Mouse (Mus musculus) CH12F3 (cell line): Measurements from ENCODE around the gene Otop1.

Source experiments
- in situ Hi-C: fragments of 300-500 bp; cut with MboI; formaldehyde crosslinking; loops from 2 replicates; pipeline ENCODE4 v1.14.3; 2020; ENCODE audit warnings: low sequenced_read_pairs

Gene Otop1

GRCm38 (mm10) chr5:38288476-38288875 lies 12.7 kb downstream of the Otop1 start:
- in situ Hi-C loops: no loop called here

DNA sequence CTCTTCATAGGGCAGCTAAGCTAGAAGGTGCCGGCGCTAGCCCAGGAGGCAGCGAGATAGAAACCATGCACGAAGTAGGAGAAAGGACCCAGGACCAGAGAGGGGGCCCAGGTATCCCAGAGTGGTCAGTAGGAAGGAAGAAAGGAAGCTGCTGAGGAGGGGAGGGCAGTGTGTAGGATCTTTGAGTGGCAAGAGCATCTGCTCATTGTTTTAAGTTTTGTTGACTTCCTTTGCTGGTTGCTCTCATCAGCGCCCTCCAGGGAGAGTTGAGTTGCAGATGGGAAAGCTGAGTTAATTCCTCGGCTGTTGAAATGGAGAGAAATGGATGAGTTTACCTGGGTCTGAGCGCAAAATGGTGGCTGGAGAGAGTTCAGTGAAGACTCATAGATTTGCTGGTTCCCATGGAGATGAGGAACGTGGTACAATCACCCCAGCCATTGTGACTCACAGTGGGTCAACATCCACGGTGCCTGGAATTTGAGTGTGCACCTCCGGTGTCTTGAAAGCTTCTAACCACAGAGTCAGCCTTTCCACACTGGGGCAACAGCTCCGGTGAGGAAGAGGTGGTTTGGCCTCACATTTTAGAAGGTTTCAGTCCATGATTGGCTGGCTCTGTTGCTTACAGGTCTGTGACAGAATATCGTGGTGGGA lies 26.1 kb downstream of the Otop1 start:
- in situ Hi-C loops: loop anchor here (10.0 kb wide), 1 partner anchor 313 kb away; no protein-coding TSS in a partner anchor

- in situ Hi-C loops: loop anchor here (10.0 kb wide), 1 partner anchor 312 kb away; no protein-coding TSS in a partner anchor
These were observed 26.9 kb downstream of the Otop1 start for GRCm38 (mm10) chr5:38302651-38303050.

GRCm38 (mm10) chr5:38305241-38305640 lies 29.5 kb downstream of the Otop1 start:
- in situ Hi-C loops: loop anchor here (10.0 kb wide), 1 partner anchor 310 kb away; no protein-coding TSS in a partner anchor

DNA sequence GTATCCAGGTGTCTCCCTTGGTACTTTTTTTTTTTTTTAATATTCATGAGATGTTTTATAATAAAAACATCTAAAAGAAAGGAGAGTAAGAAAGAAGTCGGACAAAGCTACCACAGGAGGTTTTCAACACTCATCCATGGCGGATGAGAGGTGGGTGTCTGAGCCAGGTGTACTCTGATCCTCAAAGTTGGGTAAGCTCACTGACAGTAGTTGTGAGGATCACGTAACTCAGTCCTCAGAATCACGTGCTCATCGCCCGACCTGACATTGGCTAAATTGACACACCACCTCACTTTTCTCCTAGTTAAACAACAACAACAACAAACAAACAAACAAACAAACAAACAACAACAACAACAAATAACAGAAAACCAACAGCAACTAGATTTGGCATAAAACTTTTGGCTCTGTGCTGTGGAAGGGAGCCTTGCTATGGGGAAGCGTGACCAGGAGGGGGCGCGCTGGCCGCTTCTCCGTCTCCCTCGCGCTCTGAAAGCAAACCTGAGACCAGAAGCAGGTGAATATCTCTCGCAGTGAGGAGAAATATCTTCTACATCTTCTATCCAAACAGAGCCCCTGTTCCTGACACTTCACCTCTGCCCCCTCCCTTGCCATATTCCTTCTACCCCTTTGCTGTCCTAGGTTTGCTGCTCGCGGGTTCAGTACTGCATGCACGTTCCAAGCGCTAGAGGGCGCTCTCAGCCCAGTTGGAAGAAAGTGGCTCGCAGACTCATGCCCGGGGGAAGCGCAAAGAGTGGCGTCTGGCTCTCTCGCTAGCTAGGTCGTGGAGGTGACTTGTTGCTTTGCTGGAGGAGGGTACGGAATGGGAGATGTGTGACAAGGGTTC lies 31.7 kb downstream of the Otop1 start:
- in situ Hi-C loops: loop anchor here (10.0 kb wide), 1 partner anchor 307 kb away; no protein-coding TSS in a partner anchor

DNA sequence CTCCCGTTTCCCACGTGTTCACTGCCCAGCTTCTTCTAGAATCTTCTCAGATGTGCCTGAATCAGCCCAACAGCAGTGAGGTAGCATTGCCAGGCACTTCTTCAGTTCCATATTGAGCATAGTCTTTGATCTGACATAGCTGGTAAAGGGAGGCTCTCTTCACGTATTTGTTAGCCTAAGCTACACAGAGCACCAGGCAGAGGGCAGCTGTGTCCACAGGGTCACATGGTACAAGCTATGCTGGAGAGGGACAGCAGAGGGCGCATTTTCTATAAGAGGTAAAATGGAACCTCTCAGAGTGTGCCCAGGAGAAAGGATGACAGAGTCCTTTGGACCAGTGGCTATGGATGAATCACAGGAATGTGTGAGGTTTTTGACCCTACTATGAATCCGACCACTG lies 33.1 kb downstream of the Otop1 start:
- in situ Hi-C loops: loop anchor here (10.0 kb wide), 1 partner anchor 306 kb away; no protein-coding TSS in a partner anchor

- in situ Hi-C loops: loop anchor here (10.0 kb wide), 2 partner anchors 195 to 305 kb away; partner anchors contain the start of gene Slc2a9
These were observed 34.0 kb downstream of the Otop1 start for GRCm38 (mm10) chr5:38309795-38310194.

DNA sequence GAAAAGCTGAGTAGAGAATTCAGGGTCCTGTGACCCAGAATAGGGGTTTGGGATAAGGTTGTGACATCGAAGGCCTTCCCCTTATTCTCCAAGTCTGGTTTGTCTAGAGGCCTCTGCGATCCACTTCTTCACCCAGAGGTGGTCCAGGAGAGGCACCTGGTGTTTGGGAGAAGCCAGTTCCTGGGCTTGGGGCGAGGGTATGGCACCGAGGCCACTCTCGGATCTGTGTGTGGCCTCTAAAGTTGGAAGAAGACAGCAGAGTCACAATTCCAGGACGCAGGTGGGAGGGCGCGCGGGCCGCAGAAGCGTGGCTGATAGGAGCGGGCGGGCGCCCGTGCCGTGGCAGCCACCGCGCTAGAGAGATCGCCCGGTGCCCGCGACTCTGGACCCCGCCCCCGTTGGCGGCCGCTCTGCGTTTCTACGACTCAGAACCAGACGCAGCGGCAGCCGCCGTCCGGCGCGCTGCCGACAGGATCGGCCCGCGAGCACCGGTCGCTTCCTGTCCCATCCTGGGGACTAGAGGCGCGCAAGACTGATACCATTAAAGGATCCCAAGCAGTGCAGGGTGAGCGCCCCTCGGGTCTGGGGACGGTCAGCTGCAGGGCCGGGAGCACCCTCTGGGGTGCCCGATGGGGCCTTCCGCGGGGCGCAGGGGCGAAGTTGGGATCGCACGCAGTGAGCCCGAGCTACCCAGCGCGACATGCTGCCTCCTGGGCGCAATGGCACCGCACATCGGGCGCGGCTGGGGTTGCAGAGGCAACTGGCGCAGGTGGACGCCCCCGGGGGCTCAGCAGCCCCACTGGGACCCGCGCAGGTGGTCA lies 43.4 kb downstream of the Otop1 start, which contains the start of gene Drd5:
Drd5 (plus strand) TSS at position 402 of the 821 bp plus-strand sequence.
- in situ Hi-C loops: loop anchor here (10.0 kb wide), 1 partner anchor 186 kb away; the partner anchor contains the start of gene Slc2a9

- in situ Hi-C loops: no loop called here
These were observed 57.6 kb downstream of the Otop1 start for GRCm38 (mm10) chr5:38333381-38333780.

DNA sequence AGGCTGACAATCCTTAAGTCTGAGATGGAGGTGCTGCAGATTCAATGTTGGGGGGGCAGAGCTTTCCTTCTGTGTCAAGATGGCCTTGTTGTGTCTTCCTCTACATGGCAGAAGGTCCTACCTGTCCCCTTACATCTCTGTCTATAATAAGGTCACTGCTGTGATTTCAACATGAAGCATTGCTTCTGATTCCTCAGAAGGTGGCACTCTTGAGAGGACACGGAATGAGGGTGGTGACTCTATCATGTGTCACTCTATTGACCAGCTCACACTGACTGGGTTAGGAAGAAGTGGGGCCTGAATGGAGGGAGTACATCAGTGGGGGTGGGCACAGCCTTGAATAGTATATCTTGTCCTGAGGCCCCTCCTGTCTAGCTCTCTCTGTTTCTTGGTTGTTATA lies 58.8 kb downstream of the Otop1 start:
- in situ Hi-C loops: no loop called here

DNA sequence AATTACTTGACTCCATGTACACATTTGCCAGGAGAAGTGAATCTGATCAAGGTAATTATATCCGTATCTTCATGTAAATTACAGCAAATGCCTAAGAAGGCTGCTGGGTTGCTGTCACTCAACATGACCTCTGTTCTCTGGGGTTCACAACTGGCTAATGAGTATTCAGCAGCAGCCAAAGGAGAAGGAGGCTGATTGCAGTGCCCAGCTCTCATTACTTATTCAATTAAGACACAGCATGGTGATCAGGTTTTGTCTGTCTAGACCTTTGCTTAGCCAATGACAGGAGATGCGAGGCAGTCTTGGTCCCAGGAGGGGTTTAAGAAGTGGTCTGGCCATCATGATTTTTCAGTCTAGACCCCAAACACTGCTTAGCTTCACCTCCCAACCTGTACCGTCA lies 67.3 kb downstream of the Otop1 start:
- in situ Hi-C loops: no loop called here

DNA sequence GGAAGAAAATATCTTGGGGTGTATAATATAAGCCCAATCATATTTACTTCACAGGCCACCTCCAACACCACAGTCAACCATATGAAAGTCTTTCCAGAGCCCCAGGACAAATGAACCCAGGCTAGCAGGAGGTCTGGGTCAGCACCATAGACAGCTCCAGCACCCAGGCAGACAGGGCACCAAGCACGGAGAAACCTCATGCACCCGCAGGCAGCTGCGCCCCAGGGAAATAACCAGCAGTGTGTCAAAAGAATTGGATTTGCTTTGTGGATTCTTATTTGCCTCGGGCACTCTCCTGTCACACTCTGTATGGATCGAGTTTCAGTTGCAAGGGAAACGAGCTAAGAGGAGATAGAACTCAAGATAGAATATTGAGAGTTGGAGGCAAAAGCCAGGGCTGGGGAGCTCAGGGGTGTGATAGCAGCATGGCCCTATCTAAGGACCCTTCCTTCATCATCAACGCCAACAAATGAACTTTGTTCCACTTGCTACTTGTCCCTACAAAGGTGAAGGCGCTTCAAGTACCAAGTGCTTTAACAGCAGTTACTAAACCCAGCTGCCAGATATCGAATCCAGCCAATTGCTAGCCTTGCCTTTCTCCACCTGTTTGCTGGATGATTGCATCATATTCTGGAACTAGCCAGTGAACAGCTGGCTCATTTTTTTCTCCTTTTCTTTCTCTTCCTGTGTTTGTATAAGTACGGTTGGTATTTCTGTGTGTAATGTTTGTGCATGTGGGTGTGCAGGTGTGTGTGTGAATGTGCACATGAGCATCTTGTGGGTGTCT lies 71.1 kb downstream of the Otop1 start:
- in situ Hi-C loops: no loop called here

DNA sequence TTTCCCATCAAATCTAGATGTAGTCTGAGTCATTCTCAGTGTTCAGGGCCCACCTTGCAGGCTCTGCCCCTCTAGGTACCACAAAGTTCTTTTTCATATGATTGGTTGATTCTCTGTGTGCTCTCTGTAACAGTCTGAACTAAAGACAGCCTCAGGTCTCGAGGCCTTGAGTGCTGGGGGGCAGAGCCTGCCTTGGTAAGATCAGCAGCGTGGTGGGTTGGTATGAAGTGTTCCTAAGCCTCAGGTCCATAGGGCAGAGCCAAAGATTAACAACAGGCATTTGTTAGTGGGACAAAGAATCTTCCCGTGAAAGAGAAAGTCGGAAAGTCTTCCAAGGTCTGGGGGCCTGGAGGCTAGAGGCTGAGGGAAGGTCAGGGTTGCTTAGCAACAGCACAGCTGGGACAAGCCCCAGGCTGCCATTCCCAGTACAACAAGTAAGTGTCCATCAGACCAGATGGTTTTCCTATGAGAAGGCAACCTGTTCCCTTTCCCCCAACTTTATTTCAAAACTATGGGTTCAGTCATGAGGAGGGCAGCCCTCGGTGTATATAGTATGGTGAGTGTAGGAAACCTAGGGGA lies 74.7 kb downstream of the Otop1 start:
- in situ Hi-C loops: no loop called here
